Mouse (Mus musculus) neural tube, embryonic 15.5 days (tissue): Measurements from ENCODE around the gene Als2cl. TPM values are rescaled to one million over a fixed set of nuclear protein-coding genes. Genes with fewer than 3 reads are reported as not detected.

Experiments used
- ATAC-seq: fragments of 200-750 bp; cut with Nextera tagmentation; 2 replicates; pipeline ENCODE4 v1.8.0; 2017; ENCODE audit warnings: mild to moderate bottlenecking, moderate TSS enrichment, moderate library complexity; ENCODE audit not compliant: low FRiP score
- H3K27ac ChIP-seq: fragments of 300-500 bp; sonication (generic); replicated peaks from 2 replicates; pipeline ENCODE4 v1.5.1; 2015; ENCODE audit warnings: mild to moderate bottlenecking, inconsistent platforms
- H3K27me3 ChIP-seq: fragments of 300-500 bp; sonication (generic); replicated peaks from 2 replicates; pipeline ENCODE4 v1.6.1; 2015; ENCODE audit warnings: inconsistent platforms
- H3K36me3 ChIP-seq: fragments of 300-500 bp; sonication (generic); 2 replicates; pipeline ENCODE4 v1.6.1; 2015; ENCODE audit warnings: inconsistent platforms
- H3K4me1 ChIP-seq: fragments of 300-500 bp; sonication (generic); 2 replicates; pipeline ENCODE4 v1.6.1; 2015; ENCODE audit warnings: inconsistent platforms
- H3K4me2 ChIP-seq: fragments of 300-500 bp; sonication (generic); 2 replicates; pipeline ENCODE4 v1.6.1; 2015; ENCODE audit warnings: inconsistent platforms, mild to moderate bottlenecking, moderate library complexity
- H3K4me3 ChIP-seq: fragments of 300-500 bp; sonication (generic); replicated peaks from 2 replicates; pipeline ENCODE4 v1.5.1; 2015; ENCODE audit warnings: mild to moderate bottlenecking, inconsistent platforms
- H3K9ac ChIP-seq: fragments of 300-500 bp; sonication (generic); replicated peaks from 2 replicates; pipeline ENCODE4 v1.6.1; 2015; ENCODE audit warnings: mild to moderate bottlenecking, inconsistent platforms
- H3K9me3 ChIP-seq: fragments of 300-500 bp; sonication (generic); replicated peaks from 2 replicates; pipeline ENCODE4 v1.6.1; 2016; ENCODE audit warnings: inconsistent platforms
- WGBS: fragments of 180-500 bp; shearing (Covaris S2); methylation state at CpG from one replicate; pipeline ENCODE4 v1.1.7; 2015; ENCODE audit warnings: mixed read lengths; 5-methylcytosine and 5-hydroxymethylcytosine counted together
- polyA plus RNA-seq: library from polyadenylated mRNA; unstranded; fragments of >200 nt; fragmentation: Nextera tagmentation; extraction: Ambion mirVana; gene quantifications from 2 replicates; pipeline ENCODE4 v1.2.1, GENCODE M21; 2015

The Als2cl gene
- polyA plus RNA-seq, 1 experiment from 2014 or later, result 3.2 TPM

DNA sequence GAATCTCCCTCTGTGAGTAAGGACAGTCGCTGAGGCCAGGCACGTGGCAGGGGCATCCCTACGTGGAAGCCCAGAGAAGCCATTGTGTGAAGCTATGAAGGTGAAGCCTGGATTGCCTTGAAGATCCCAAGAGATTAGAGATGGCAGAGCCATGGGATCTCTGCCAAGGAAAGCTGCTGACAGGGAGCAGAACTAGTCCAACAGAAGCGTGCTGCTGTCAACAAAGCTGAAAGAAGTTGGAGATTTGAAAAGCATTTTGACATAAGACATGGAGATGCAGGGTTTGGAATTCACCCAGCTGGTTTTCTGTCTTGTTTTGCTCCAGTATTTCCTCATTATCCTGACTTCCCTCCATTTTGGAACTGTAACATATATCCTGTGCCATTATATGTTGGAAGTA lies 22.6 kb downstream of the Als2cl start:
- Histone ChIP-seq H3K27ac (no peak overlapping the region), H3K4me2 (no peak overlapping the region), H3K9ac (no peak overlapping the region), H3K27me3 (no peaks in the 10 kb centered on the region), H3K4me3 (no peak overlapping the region), H3K4me1 (no peaks in the 10 kb centered on the region), H3K36me3 (no peaks in the 10 kb centered on the region), H3K9me3 (no peaks in the 10 kb centered on the region)
- ATAC-seq, result no peak
- WGBS, result 88% methylated on average over 4 of the region's 4 CpGs

DNA sequence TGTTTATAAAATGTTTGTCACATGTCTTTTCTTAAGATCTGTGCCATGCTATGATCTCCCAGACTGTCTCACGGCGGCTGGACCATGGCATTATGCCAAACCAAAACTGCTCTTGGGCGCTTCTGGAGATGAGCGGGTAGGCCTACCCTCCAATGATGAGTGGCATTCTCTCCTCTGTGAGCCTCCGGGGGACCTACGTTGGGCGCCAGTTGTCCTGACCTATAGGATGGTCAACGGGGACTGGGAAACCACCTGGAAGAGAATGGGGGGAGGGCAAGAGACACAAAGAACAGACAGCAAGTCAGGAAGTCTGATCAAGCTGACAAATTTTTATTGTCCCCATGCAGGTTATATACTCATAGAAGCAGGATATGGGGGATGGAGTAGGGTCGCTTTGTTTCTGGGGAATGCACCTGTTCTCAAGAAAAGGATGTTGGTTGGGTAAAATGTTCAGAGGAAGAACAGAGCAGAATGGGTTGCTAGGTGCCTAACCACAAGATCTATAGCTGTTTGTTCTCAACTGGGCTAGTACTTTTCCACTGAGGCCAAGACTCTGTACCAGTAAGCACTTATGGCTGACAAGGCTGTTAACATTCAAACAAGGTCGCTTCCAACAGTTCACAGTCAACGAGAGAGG lies 27.6 kb downstream of the Als2cl start:
- Histone ChIP-seq H3K4me1 (no peaks in the 10 kb centered on the region), H3K36me3 (no peaks in the 10 kb centered on the region), H3K4me3 (no peak overlapping the region), H3K9ac (no peak overlapping the region), H3K9me3 (no peaks in the 10 kb centered on the region), H3K27ac (no peak overlapping the region), H3K4me2 (no peak overlapping the region), H3K27me3 (no peaks in the 10 kb centered on the region)
- 92% methylated on average over 11 of the region's 11 CpGs for WGBS
- no peak for ATAC-seq

- 85% methylated on average over 4 of the region's 4 CpGs for WGBS
- no peak for ATAC-seq
- Histone ChIP-seq H3K36me3 (no peaks in the 10 kb centered on the region), H3K27me3 (no peaks in the 10 kb centered on the region), H3K4me1 (no peaks in the 10 kb centered on the region), H3K4me2 (no peak overlapping the region), H3K9me3 (no peaks in the 10 kb centered on the region), H3K9ac (no peak overlapping the region), H3K4me3 (no peak overlapping the region), H3K27ac (no peak overlapping the region)
Observed at GRCm38 (mm10) chr9:110907838-110908630, 28.4 kb downstream of the Als2cl start.

DNA sequence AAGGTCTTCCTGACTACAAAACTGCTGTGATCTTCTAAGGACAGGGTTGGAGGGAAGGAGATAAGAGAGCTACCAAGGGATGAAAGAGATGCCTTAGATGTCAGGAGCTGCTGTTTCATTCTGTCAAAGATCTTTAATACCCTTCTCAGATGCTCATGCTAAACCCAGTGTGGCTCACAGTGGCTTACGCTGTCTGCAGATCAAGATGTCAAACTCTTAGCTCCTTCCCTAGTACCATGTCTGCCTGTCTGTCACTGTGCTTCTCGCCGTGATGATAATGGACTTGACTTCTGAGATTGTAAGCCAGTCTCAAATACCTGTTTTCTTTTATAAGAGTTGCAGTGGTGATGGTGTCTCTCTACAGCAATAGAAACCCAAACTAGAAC lies 29.0 kb downstream of the Als2cl start:
- no peak overlapping the region for H3K4me2 ChIP-seq
- ATAC-seq, result no peak
- no peaks in the 10 kb centered on the region for H3K9me3 ChIP-seq
- no peaks in the 10 kb centered on the region for H3K27me3 ChIP-seq
- H3K36me3 ChIP-seq, result no peaks in the 10 kb centered on the region
- H3K9ac ChIP-seq, result no peak overlapping the region
- H3K4me3 ChIP-seq, result no peak overlapping the region
- WGBS, result 97% methylated on average over 3 of the region's 3 CpGs
- H3K4me1 ChIP-seq, result no peaks in the 10 kb centered on the region
- no peak overlapping the region for H3K27ac ChIP-seq

DNA sequence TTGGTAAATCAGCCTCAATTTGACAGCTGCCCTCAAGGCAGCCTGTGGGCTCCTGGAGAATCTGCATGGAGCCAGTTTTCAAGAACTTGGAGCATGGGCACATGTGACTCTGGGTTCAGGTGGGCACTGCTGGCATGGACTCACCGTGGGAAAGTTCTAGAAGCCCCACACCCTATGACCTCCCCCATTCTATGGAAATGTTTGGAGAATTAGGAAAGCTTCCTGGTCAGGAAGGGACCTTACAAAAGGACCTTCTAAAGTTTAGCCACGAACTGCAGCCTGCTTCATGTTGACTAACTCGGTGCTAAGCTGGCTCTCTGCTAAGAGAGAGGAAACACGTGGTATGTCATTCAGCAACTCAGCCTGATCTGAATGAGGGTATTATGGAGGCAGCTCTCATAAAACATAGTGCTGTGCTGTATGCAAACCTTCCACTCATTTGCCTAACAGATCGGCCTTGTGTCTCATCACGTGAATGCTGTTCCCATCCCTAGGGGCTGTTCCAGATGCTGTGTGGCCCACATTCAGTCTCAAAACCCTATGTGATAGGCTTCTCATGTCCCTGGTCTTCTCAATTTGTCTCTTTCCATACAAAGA lies 29.8 kb downstream of the Als2cl start:
- ATAC-seq, result no peak
- 76% methylated on average over 6 of the region's 6 CpGs for WGBS
- Histone ChIP-seq H3K27me3 (no peaks in the 10 kb centered on the region), H3K9me3 (no peaks in the 10 kb centered on the region), H3K27ac (no peak overlapping the region), H3K4me1 (no peaks in the 10 kb centered on the region), H3K36me3 (no peaks in the 10 kb centered on the region), H3K9ac (no peak overlapping the region), H3K4me3 (no peak overlapping the region), H3K4me2 (no peak overlapping the region)

DNA sequence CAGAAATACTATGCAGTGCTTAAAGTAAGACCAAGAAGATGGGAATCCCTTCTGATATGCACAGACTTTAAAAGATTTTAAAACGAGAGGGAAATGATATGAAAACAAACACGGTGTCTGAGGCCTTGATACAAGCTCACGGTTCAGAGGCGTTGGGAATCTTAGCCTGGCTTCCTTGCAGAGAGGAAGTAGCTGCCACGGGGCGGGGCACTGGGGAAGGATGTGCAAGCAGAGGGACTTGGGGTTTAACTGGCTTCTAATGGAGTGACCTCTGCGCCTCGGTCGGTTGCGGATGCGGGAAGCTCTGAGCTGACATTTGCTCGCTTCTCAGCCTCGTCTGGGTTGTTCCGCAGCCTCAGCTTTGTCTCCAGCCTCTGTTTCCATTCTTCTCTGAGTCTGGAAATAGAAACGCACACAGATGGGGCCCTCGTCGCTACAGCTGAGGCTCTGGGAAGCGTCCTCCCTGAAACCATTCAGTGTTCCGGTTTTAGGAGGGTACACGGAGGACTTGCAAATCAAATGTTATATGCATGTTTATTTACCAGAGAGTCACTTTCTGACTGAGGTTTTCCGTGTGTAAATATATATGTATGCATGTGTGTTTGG lies 35.1 kb downstream of the Als2cl start:
- no peak overlapping the region for H3K4me3 ChIP-seq
- H3K4me2 ChIP-seq, result no peak overlapping the region
- ATAC-seq, result no peak
- H3K27me3 ChIP-seq, result no peaks in the 10 kb centered on the region
- H3K4me1 ChIP-seq, result no peaks in the 10 kb centered on the region
- WGBS, result 49% methylated on average over 21 of the region's 21 CpGs
- no peaks in the 10 kb centered on the region for H3K9me3 ChIP-seq
- H3K9ac ChIP-seq, result no peak overlapping the region
- H3K27ac ChIP-seq, result no peak overlapping the region
- no peaks in the 10 kb centered on the region for H3K36me3 ChIP-seq

DNA sequence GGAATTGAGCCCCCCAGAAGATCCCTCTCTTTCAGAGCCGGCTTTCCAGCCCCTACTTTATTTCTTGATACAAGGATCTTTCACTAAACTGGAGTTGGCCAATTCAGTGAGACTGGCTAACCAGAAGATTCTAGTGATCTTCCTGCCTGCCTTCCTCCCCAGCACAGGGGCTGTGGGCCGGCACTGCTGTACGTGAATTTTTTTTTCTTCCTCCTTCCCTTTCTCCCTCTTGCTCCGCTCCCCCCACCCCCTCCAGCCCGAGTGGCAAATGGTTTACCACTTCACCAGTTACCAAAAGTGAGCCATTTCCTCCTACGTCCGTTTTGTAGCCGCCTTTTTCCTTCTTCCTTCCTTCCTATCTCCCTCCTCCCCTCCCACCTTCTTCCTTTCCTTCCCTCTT lies 35.8 kb downstream of the Als2cl start:
- H3K4me2 ChIP-seq, result no peak overlapping the region
- no peak for ATAC-seq
- H3K4me1 ChIP-seq, result no peaks in the 10 kb centered on the region
- H3K27me3 ChIP-seq, result no peaks in the 10 kb centered on the region
- WGBS, result 69% methylated on average over 8 of the region's 8 CpGs
- H3K27ac ChIP-seq, result no peak overlapping the region
- H3K9me3 ChIP-seq, result no peaks in the 10 kb centered on the region
- no peaks in the 10 kb centered on the region for H3K36me3 ChIP-seq
- H3K9ac ChIP-seq, result no peak overlapping the region
- no peak overlapping the region for H3K4me3 ChIP-seq

GRCm38 (mm10) chr9:110916786-110917185 lies 37.1 kb downstream of the Als2cl start, which contains the start of gene Fam240a:
Gene Fam240a (minus strand): TSS chr9:110916861.
- Histone ChIP-seq H3K4me1 (no peaks in the 10 kb centered on the region), H3K27me3 (no peaks in the 10 kb centered on the region), H3K4me3 (no peak within 1 kb of the TSS), H3K9ac (no peak within 1 kb of the TSS), H3K27ac (no peak within 1 kb of the TSS), H3K36me3 (no peaks in the 10 kb centered on the region), H3K4me2 (no peak within 1 kb of the TSS), H3K9me3 (no peaks in the 10 kb centered on the region)
- ATAC-seq, result no peak
- 95% methylated on average over 7 of the region's 7 CpGs for whole genome bisulfite sequencing

- Histone ChIP-seq H3K27ac (no peak overlapping the region; the same call in 1 of the 2 replicates), H3K36me3 (no peaks in the 10 kb centered on the region), H3K27me3 (no peaks in the 10 kb centered on the region), H3K4me2 (no peak overlapping the region), H3K4me1 (no peaks in the 10 kb centered on the region), H3K4me3 (no peak overlapping the region), H3K9me3 (no peaks in the 10 kb centered on the region), H3K9ac (no peak overlapping the region)
- peak; percentile 35; the same call in 1 of the 2 replicates for ATAC-seq
- WGBS, result 40% methylated on average over 15 of the region's 15 CpGs
Observed at GRCm38 (mm10) chr9:110920665-110921419, 41.2 kb downstream of the Als2cl start.

DNA sequence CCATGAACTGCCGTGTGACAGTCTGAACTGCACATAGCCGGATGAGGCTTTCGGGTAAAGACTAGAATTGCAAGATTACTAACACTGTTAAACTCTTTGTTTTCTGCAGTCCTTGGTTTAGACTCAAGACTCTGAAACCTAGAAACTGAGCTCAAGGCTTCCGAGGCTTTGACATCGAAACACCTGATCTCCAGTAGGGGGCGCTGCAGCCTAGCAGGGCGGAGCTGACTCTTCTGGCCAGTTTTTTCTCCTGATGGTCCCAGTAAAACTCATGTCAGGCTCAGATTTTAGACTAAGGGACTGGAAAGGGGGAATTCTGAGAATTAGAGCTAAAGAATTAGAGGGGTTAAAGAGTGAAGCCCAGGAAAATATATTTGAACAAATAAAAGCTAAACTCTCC lies 43.1 kb downstream of the Als2cl start:
- Histone ChIP-seq H3K4me1 (no peaks in the 10 kb centered on the region), H3K9me3 (no peaks in the 10 kb centered on the region), H3K36me3 (no peaks in the 10 kb centered on the region), H3K27ac (no peak overlapping the region), H3K27me3 (no peaks in the 10 kb centered on the region), H3K4me2 (no peak overlapping the region), H3K9ac (no peak overlapping the region), H3K4me3 (no peak overlapping the region)
- WGBS, result 17% methylated on average over 7 of the region's 7 CpGs
- ATAC-seq, result no peak

DNA sequence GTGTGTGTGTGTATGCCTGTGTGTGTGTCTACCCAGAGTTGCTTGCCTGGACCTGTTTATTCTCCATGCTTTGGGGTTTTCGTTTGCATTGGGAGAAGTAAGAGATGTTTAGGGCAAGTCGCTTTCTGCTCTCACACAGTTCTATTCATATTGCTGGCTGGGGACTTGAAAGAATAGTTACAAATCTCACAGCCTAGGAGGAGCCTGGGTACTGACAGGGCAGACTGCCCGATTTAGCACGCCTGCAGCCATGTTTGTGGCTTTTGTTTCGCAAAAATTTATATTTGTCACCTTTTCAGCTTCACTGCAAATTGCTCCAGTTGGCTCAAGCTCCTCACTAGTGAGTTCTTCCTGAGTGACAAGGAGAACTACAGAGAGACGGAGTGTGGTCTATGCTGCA lies 51.9 kb downstream of the Als2cl start:
- no peak overlapping the region for H3K4me3 ChIP-seq
- H3K27ac ChIP-seq, result no peak overlapping the region
- no peaks in the 10 kb centered on the region for H3K27me3 ChIP-seq
- no peak overlapping the region for H3K9ac ChIP-seq
- H3K36me3 ChIP-seq, result no peaks in the 10 kb centered on the region
- H3K9me3 ChIP-seq, result no peaks in the 10 kb centered on the region
- 33% methylated on average over 6 of the region's 6 CpGs for WGBS
- H3K4me1 ChIP-seq, result peaks cover 14% of the 10 kb centered on the region
- ATAC-seq, result no peak; the same call in 1 of the 2 replicates
- H3K4me2 ChIP-seq, result no peak overlapping the region
